Comparison of ENCODE assay signal across 10 mouse cellular contexts in genomic region chr13:63700747-63701146, GRCm38 (mm10).
DNase-seq lines count a peak whose midpoint lies in the region; ATAC-seq and TF ChIP-seq lines count a peak whose summit lies in the region.
"Had no signal": no experiment of that assay in that cellular context is flagged by ENCODE, and none has a peak within 500 bp of the region (broad histone marks: within the 10 kb centered on the region; RNA-seq: fewer than 3 reads in every experiment).

No protein-coding gene starts in this region.

- no peak for DNase-seq in kidney, postnatal 0 days (ENCODE audit: low spot score)
- no peak for DNase-seq in kidney, adult 18-20 months
- no peak for DNase-seq in embryonic facial prominence, embryonic 14.5 days (ENCODE audit: low spot score)
- no peak for DNase-seq in left cerebral cortex, postnatal 25 days (ENCODE audit: low spot score in 2 of 2)
- no peak for DNase-seq in layer of hippocampus, adult 9-11 months
- no peak for DNase-seq in heart, adult 11 months

- no peaks in the 10 kb centered on the region for H3K9me3 ChIP-seq in kidney, postnatal 0 days (replicated peaks; ENCODE audit: low read length)
- H3K9me3 ChIP-seq in embryonic facial prominence, embryonic 14.5 days (ENCODE audit: control insufficient read depth, low read length): no peaks in the 10 kb centered on the region
- H3K9me3 ChIP-seq in liver, embryonic 12.5 days (replicated peaks): no peaks in the 10 kb centered on the region
- H3K9me3 ChIP-seq: forebrain, embryonic 15.5 days had no signal

- H3K36me3 ChIP-seq in kidney, postnatal 0 days (ENCODE audit: insufficient read depth, low read length): no peaks in the 10 kb centered on the region
- H3K36me3 ChIP-seq in embryonic facial prominence, embryonic 14.5 days (ENCODE audit: control insufficient read depth, insufficient read depth, low read length): no peaks in the 10 kb centered on the region
- no peaks in the 10 kb centered on the region for H3K36me3 ChIP-seq in liver, embryonic 12.5 days
- H3K36me3 ChIP-seq in small intestine, adult 2 months (ENCODE audit: control insufficient read depth, insufficient read depth, low read length): no peaks in the 10 kb centered on the region
- H3K36me3 ChIP-seq: forebrain, embryonic 15.5 days had no signal

- H3K4me1 ChIP-seq in kidney, postnatal 0 days (replicated peaks; ENCODE audit: insufficient read depth, low read length): no peaks in the 10 kb centered on the region
- peaks cover 19% of the 10 kb centered on the region for H3K4me1 ChIP-seq in embryonic facial prominence, embryonic 14.5 days (ENCODE audit: control insufficient read depth, insufficient read depth, low read length)
- H3K4me1 ChIP-seq in liver, embryonic 12.5 days: peaks cover 16% of the 10 kb centered on the region
- no peaks in the 10 kb centered on the region; the same call in 1 of the 2 replicates for H3K4me1 ChIP-seq in small intestine, adult 2 months (ENCODE audit: control insufficient read depth, insufficient read depth, insufficient read length, low read length)
- H3K4me1 ChIP-seq: forebrain, embryonic 15.5 days had no signal

- peak overlapping the region; percentile 6; the same call in 1 of the 2 replicates for H3K27ac ChIP-seq in kidney, postnatal 0 days
- peak overlapping the region; percentile 81 for H3K27ac ChIP-seq in embryonic facial prominence, embryonic 14.5 days (replicated peaks; ENCODE audit: low read depth, low read length)
- 0 out of 2 replicates have a peak overlapping the region, but pooled peaks have one; percentile 4 for H3K27ac ChIP-seq in liver, embryonic 12.5 days
- peak overlapping the region; percentile 49 for H3K27ac ChIP-seq in small intestine, adult 2 months (ENCODE audit: insufficient read depth, low read depth, low read length)
- H3K27ac ChIP-seq: forebrain, embryonic 15.5 days had no signal

- no peak overlapping the region for H3K4me2 ChIP-seq in kidney, postnatal 0 days (ENCODE audit: low read length)
- H3K4me2 ChIP-seq in embryonic facial prominence, embryonic 14.5 days (ENCODE audit: low read depth, low read length): no peak overlapping the region
- no peak overlapping the region for H3K4me2 ChIP-seq in liver, embryonic 12.5 days
- H3K4me2 ChIP-seq: forebrain, embryonic 15.5 days; midbrain, embryonic 11.5 days had no signal

- no peak for ATAC-seq in kidney, postnatal 0 days (replicated peaks; ENCODE audit: low FRiP score, low read depth)
- ATAC-seq in embryonic facial prominence, embryonic 14.5 days (ENCODE audit: low read depth): no peak
- no peak for ATAC-seq in liver, embryonic 12.5 days
- ATAC-seq: forebrain, embryonic 15.5 days had no signal

- intact Hi-C loops in left cerebral cortex, postnatal 25 days (cut with DNase I): no loop called here

- no peaks in the 10 kb centered on the region for H3K27me3 ChIP-seq in kidney, postnatal 0 days (ENCODE audit: insufficient read depth, low read length)
- H3K27me3 ChIP-seq in embryonic facial prominence, embryonic 14.5 days (replicated peaks; ENCODE audit: control insufficient read depth, insufficient read depth, low read length): no peaks in the 10 kb centered on the region
- 0 out of 2 replicates have a peak, but pooled peaks cover 7% of the 10 kb centered on the region for H3K27me3 ChIP-seq in liver, embryonic 12.5 days (replicated peaks)
- H3K27me3 ChIP-seq in small intestine, adult 2 months (ENCODE audit: control insufficient read depth, insufficient read depth, low read length): no peaks in the 10 kb centered on the region
- H3K27me3 ChIP-seq: forebrain, embryonic 15.5 days had no signal

- 65% methylated on average over 3 of the region's 3 CpGs for WGBS in kidney, postnatal 0 days
- 45% methylated on average over 3 of the region's 3 CpGs for WGBS in embryonic facial prominence, embryonic 14.5 days
- WGBS in liver, embryonic 12.5 days (ENCODE audit: insufficient replicate concordance): 25% methylated on average over 3 of the region's 3 CpGs
- 71% methylated on average over 3 of the region's 3 CpGs for WGBS in small intestine, adult 2 months

- no peak overlapping the region for H3K9ac ChIP-seq in kidney, postnatal 0 days (ENCODE audit: low read depth, low read length)
- no peak overlapping the region for H3K9ac ChIP-seq in embryonic facial prominence, embryonic 14.5 days (ENCODE audit: low read depth, low read length)
- no peak overlapping the region for H3K9ac ChIP-seq in liver, embryonic 12.5 days
- H3K9ac ChIP-seq: forebrain, embryonic 15.5 days had no signal

- H3K4me3 ChIP-seq in kidney, postnatal 0 days (replicated peaks; ENCODE audit: low read depth, low read length): no peak overlapping the region
- no peak overlapping the region for H3K4me3 ChIP-seq in embryonic facial prominence, embryonic 14.5 days (ENCODE audit: low read depth, low read length)
- no peak overlapping the region for H3K4me3 ChIP-seq in liver, embryonic 12.5 days
- no peak overlapping the region for H3K4me3 ChIP-seq in small intestine, adult 2 months (ENCODE audit: low read depth, low read length)
- H3K4me3 ChIP-seq: forebrain, embryonic 15.5 days had no signal

- no peak for TF ChIP-seq CTCF in kidney, postnatal 0 days (IDR thresholded peaks at IDR 0.05; ENCODE audit: low read depth)
- TF ChIP-seq CTCF in small intestine, adult 2 months (IDR thresholded peaks at IDR 0.05; ENCODE audit: extremely low read depth, insufficient read length, insufficient replicate concordance, low read depth, low read length): no peak

- no peak for TF ChIP-seq POLR2A in small intestine, adult 2 months (IDR thresholded peaks at IDR 0.05; ENCODE audit: low read depth, low read length)

Comparison
In these comparisons a context has a peak if more than half of its experiments do, and no peak if none do; other contexts are left out.
1. H3K27ac ChIP-seq: peak in every context shown above with its lines; median percentile 81 in embryonic facial prominence, embryonic 14.5 days; 49 in small intestine, adult 2 months; 6 in kidney, postnatal 0 days; 4 in liver, embryonic 12.5 days.